Mouse (Mus musculus) frontal cortex, postnatal 36 days (tissue): Measurements from ENCODE around the gene Acadm.

Experiments used
- DNase-seq, 2 experiments: peaks; one replicate each; pipeline ENCODE4 v3.0.0; 2022; ENCODE audit warnings: low spot score in 2 of 2

The Acadm gene

DNA sequence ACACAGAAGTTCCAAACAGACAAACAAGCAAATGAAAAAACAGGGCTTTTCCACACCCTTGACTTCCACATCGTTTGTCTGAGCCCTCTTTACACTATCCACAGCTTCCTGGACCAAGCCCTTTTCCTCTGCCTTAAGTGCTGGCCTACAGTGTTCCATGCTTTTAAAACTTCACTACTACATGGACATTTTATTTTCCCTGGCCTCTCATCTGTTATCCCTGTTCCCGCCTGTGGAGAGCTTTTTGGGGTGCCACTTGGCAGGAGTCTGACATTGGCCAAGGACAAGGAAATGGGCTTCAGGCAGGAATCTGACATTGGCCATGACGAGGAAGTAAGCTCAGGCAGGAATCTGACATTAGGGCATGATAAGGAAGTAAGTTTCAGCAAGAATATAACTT is 41.8 kb downstream of the Acadm start:
- no peak for DNase-seq

DNA sequence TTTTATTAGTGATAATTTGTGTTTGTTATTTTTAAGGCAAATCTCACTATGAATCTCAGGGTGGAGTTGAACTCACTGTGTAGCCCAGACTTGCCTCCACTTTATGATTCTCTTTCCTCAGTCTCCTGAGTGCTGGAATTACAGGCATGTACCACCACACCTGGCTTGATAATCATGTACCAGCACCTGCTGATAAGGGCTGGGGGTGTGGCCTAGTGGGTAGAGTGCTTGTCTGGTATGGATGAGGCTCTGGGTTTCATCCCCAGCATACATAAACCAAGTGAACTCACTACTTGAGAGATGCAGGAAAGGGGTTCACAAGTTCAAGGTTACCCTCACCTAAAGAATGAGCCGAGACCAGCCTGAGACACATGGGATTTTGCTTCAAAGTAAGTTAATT is 42.5 kb downstream of the Acadm start:
- DNase-seq = no peak

DNA sequence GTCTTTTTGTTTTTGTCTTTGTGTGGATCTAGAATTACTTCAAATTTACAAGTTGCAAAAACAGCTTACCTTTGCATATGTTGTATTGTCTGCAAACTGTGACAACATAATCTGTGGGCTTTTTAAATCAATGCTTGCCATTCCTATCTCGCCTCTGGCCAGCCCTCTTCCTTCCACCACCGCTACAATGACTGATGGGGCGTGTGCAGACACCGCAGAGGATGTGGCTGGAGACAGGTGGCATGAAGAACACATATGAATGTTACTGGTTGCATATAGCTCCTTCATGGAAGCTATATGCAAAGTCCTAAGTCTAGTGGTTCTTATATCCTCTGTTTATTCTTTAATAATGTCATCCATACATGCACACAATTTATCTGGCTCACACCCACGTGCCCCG is 47.2 kb downstream of the Acadm start:
- DNase-seq = no peak

DNA sequence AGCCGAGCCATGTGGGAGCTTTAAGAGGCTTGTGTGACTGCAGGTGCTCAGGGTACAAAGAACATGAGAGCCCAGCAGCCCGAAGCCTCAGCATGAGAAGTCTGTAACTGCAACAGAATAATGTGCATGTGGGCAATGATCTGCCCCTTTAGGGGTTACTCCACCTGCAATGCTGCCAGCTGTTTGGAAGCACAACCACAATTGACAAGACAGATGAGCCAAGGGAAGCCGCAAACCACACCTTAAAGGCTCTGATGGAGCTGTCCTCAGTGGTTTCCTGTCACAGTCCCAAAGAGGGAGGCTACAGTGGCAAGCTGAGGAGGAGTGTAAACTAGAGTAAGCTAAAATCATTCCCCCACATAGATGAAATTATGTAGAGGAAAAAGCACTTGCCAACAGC is 49.0 kb downstream of the Acadm start:
- DNase-seq = no peak

DNA sequence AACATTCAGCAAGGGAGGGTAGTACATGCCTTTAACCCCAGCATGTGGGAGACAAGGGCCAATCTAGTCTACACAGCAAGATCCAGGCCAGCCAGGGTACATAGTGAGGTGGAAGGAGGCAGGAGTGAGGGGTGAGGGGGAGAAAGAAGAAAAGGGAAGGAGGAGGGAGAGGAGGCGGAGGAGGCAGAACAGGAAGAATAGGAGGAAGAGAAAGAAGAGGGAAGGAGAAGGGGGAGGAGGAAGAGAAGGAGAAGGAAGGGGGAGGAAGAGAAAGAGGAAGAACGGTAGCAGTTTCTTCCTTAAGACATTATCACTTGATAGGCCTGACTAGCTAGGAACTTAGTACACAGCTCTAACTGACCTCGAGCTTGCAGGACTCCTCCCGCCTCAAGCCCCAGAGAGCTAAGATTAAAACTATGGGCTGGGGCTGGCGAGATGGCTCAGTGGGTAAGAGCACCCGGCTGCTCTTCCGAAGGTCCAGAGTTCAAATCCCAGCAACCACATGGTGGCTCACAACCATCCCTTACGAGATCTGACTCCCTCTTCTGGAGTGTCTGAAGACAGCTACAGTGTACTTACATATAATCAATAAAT is 55.1 kb downstream of the Acadm start:
- no peak for DNase-seq

DNA sequence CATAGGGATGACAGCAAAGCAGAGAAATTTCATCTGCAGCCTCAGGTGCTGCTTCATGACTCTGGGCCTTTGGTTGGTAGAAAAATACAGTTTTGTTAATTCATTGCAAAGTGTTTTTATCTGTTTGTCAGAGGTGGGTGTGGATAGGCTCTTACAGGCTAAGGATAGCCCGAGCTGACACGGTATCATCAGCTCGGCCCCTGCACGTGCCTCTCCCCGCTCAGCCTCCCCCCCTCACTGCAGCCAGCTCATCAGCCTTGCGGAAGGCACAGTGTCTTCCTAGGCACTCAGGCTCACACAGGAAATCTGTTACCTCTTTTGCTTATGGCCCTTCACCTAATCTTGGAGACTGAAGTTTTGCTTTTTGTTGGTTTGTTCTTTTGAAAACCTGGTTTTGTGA is 56.3 kb downstream of the Acadm start:
- DNase-seq = no peak

DNA sequence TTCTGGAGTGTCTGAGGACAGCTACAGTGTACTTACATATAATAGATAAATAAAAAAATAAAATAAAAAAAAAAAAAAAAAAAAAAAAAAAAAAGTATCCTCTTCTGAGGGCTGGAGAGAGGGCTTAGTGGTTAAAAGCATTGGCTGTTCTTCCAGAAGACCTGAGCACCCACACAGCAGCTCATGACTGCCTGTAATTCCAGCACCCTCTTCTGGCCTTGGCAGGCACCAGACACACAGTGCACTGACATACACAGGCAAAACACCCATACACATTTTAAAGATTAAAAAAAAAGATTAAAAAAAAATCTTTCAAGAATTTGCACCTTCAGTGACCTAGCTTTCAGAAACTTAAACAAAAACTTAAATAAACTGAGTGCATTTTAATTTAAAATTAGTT is 58.1 kb downstream of the Acadm start:
- no peak for DNase-seq
